Mouse (Mus musculus): ENCODE data around the gene Rhbdd1. TPM values are rescaled to one million over a fixed set of nuclear protein-coding genes. Genes with fewer than 3 reads are reported as not detected.

Rhbdd1 gene
- total and polyA plus RNA-seq, 3 experiments = 12.6 to 21.8 (median 19.8) TPM

- Histone ChIP-seq H3K4me2 (ENCODE audit: insufficient read depth, low read depth, poor library complexity, severe bottlenecking) (no peak overlapping the region), H3K4me3 (replicated peaks in 1 of 3; ENCODE audit: low read depth in 2 of 3, low read length in 2 of 3, poor library complexity in 1 of 3) (no peak overlapping the region), H3K36me3 (replicated peaks in 1 of 2; ENCODE audit: control insufficient read depth in 1 of 2, insufficient read depth in 1 of 2, low read length in 1 of 2) (no peaks in the 10 kb centered on the region), H3K27ac (ENCODE audit: insufficient read depth, low read depth) (no peak overlapping the region), H3K79me2 (replicated peaks; ENCODE audit: control insufficient read depth, extremely low read depth, insufficient read depth, poor library complexity, severe bottlenecking) (no peaks in the 10 kb centered on the region), H3K27me3 (replicated peaks) (no peaks in the 10 kb centered on the region), H3K9me3 (replicated peaks; ENCODE audit: low read length) (peaks cover 18% of the 10 kb centered on the region), H3K9ac (ENCODE audit: insufficient read depth, low read depth) (no peak overlapping the region), H3K4me1 (ENCODE audit: control insufficient read depth in 1 of 2, insufficient read depth in 2 of 2) (no peaks in the 10 kb centered on the region)
- dilution Hi-C loops (cut with MboI; ENCODE audit: extremely low pct_ligation_motif_present, extremely low pct_unique_long_range_greater_than_20kb, low sequenced_read_pairs) (no loop called here), in situ Hi-C loops (cut with MboI; ENCODE audit: low pct_ligation_motif_present, low pct_unique_long_range_greater_than_20kb, low sequenced_read_pairs) (loop anchor here (25.0 kb wide), 1 partner anchor 976 kb away; no protein-coding TSS in a partner anchor)
- no peak for TF ChIP-seq ZC3H11A (IDR thresholded peaks at IDR 0.05; ENCODE audit: low read depth, low read length)
- TF ChIP-seq MAFK (IDR thresholded peaks at IDR 0.05; ENCODE audit: insufficient replicate concordance, low read length) = no peak
- no peak for TF ChIP-seq SIN3A (IDR thresholded peaks at IDR 0.05; ENCODE audit: low read length)
- no peak for TF ChIP-seq UBTF (IDR thresholded peaks at IDR 0.05; ENCODE audit: low read depth, low read length)
- no peak for TF ChIP-seq JUN (IDR thresholded peaks at IDR 0.05; ENCODE audit: insufficient read depth, low read depth, low read length)
- TF ChIP-seq GABPA (IDR thresholded peaks at IDR 0.05; ENCODE audit: insufficient replicate concordance, low read depth, low read length) = no peak
- DNase-seq (ENCODE audit: extremely low read depth) = no peak
Measured at GRCm38 (mm10) chr1:82288421-82288990, 27.7 kb upstream of the Rhbdd1 start.

- Histone ChIP-seq H3K9me3 (replicated peaks; ENCODE audit: low read length) (peaks cover 18% of the 10 kb centered on the region), H3K9ac (ENCODE audit: insufficient read depth, low read depth) (no peak overlapping the region), H3K36me3 (replicated peaks in 1 of 2; ENCODE audit: control insufficient read depth in 1 of 2, insufficient read depth in 1 of 2, low read length in 1 of 2) (no peaks in the 10 kb centered on the region), H3K4me1 (ENCODE audit: control insufficient read depth in 1 of 2, insufficient read depth in 2 of 2) (no peaks in the 10 kb centered on the region), H3K4me3 (replicated peaks in 1 of 3; ENCODE audit: low read depth in 2 of 3, low read length in 2 of 3, poor library complexity in 1 of 3) (no peak overlapping the region), H3K27me3 (replicated peaks) (no peaks in the 10 kb centered on the region), H3K79me2 (replicated peaks; ENCODE audit: control insufficient read depth, extremely low read depth, insufficient read depth, poor library complexity, severe bottlenecking) (no peaks in the 10 kb centered on the region), H3K4me2 (ENCODE audit: insufficient read depth, low read depth, poor library complexity, severe bottlenecking) (no peak overlapping the region), H3K27ac (ENCODE audit: insufficient read depth, low read depth) (no peak overlapping the region)
- no peak for DNase-seq (ENCODE audit: extremely low read depth)
- dilution Hi-C loops (cut with MboI; ENCODE audit: extremely low pct_ligation_motif_present, extremely low pct_unique_long_range_greater_than_20kb, low sequenced_read_pairs) (no loop called here), in situ Hi-C loops (cut with MboI; ENCODE audit: low pct_ligation_motif_present, low pct_unique_long_range_greater_than_20kb, low sequenced_read_pairs) (loop anchor here (25.0 kb wide), 1 partner anchor 977 kb away; no protein-coding TSS in a partner anchor)
- TF ChIP-seq MXI1 (IDR thresholded peaks at IDR 0.05; ENCODE audit: low read depth, low read length) (no peak), ZMIZ1 (IDR thresholded peaks at IDR 0.05; ENCODE audit: low read depth, low read length) (no peak), ELF1 (IDR thresholded peaks at IDR 0.05; ENCODE audit: low read depth, low read length) (no peak), MYC (IDR thresholded peaks at IDR 0.05; ENCODE audit: low read depth, low read length) (no peak), MAFK (IDR thresholded peaks at IDR 0.05; ENCODE audit: insufficient replicate concordance, low read length) (no peak), NRF1 (IDR thresholded peaks at IDR 0.05; ENCODE audit: low read depth, low read length) (no peak), SIN3A (IDR thresholded peaks at IDR 0.05; ENCODE audit: low read length) (no peak), MAZ (IDR thresholded peaks at IDR 0.05; ENCODE audit: low read depth, low read length) (no peak), GABPA (IDR thresholded peaks at IDR 0.05; ENCODE audit: insufficient replicate concordance, low read depth, low read length) (no peak), E2F4 (IDR thresholded peaks at IDR 0.05; ENCODE audit: insufficient replicate concordance, low read depth, low read length) (no peak)
Measured at GRCm38 (mm10) chr1:82289116-82289989, 26.9 kb upstream of the Rhbdd1 start.
